Mouse (Mus musculus): ENCODE results near the gene Map3k9. TPM values are rescaled to one million over a fixed set of nuclear protein-coding genes. Genes with fewer than 3 reads are reported as not detected.

The Map3k9 gene
- polyA plus RNA-seq, 1 experiment from 2014 or later: 9.3 TPM

Other genes with a start within 250 kb of the Map3k9 start
- gene Gm20498, start 248.3 kb downstream of the Map3k9 start, polyA plus RNA-seq (2015; fragmentation: Nextera tagmentation; extraction: Ambion mirVana): 32.5 and 34.0 TPM in 2 replicates
- 38.3 and 41.1 TPM in 2 replicates for gene Synj2bp, start 248.3 kb downstream of the Map3k9 start, polyA plus RNA-seq (2015; fragmentation: Nextera tagmentation; extraction: Ambion mirVana)
- gene Adam21, start 212.7 kb downstream of the Map3k9 start, polyA plus RNA-seq (2015; fragmentation: Nextera tagmentation; extraction: Ambion mirVana): 0.70 and 0.89 TPM in 2 replicates
- gene Med6, start 186.2 kb downstream of the Map3k9 start, polyA plus RNA-seq (2015; fragmentation: Nextera tagmentation; extraction: Ambion mirVana): 58.6 and 64.0 TPM in 2 replicates
- gene Ttc9, start 149.9 kb downstream of the Map3k9 start, polyA plus RNA-seq (2015; fragmentation: Nextera tagmentation; extraction: Ambion mirVana): 6.5 and 6.9 TPM in 2 replicates
- 8.2 and 9.4 TPM in 2 replicates for gene Pcnx, start 78.8 kb upstream of the Map3k9 start, polyA plus RNA-seq (2015; fragmentation: Nextera tagmentation; extraction: Ambion mirVana)